Mouse (Mus musculus): Measurements from ENCODE around the gene Slc39a1.

DNA sequence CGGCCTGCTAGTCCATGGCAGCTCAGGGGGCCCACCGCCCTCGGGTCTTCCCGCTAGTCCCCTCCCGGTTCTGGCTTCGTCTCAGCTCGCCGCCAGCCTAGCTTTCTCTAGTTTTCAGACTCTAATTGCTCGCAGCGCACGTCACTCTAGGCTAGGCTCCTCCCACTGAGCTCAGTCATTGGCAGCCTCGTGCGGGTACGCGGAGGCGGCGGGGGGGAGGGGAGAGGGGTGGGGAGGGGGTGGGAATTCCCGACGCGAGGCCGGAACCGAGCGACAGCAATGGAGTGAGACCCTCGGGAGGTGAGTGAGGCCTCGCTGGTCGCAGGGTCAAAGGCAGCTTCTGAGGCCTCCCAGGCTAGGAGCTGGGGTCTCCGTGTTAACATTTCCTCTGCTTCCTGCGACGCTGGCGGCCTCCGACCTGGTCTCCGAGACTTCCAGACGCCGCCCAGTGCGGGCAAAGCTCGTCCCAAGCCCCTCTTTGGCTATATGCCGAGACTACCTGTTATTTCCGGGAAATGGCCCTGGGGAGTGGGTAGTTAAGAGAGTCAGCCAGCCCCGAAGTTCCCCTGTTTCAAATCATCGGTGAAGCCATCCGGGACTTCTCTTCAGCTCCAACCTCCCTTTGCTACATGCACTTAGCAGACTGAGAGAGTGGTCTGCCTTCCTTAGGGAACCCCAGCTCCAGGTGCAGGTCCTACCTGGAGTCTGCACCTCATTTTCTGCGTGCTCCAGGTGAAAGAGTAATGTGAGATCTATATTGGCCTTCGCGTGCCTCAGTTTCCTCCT, at the start of gene Slc39a1:
- no peak for TF ChIP-seq CTCF (IDR thresholded peaks at IDR 0.05; ENCODE audit: control insufficient read depth, insufficient read depth, insufficient read length)
- peak; percentile 46 for TF ChIP-seq MAX (IDR thresholded peaks at IDR 0.05)
